Mouse (Mus musculus): ENCODE measurements around the gene Fbxl17. TPM values are rescaled to one million over a fixed set of nuclear protein-coding genes. Genes with fewer than 3 reads are reported as not detected.

The Fbxl17 gene
- total RNA-seq, 2 experiments from 2014 or later, result 28.5 to 29.5 TPM

DNA sequence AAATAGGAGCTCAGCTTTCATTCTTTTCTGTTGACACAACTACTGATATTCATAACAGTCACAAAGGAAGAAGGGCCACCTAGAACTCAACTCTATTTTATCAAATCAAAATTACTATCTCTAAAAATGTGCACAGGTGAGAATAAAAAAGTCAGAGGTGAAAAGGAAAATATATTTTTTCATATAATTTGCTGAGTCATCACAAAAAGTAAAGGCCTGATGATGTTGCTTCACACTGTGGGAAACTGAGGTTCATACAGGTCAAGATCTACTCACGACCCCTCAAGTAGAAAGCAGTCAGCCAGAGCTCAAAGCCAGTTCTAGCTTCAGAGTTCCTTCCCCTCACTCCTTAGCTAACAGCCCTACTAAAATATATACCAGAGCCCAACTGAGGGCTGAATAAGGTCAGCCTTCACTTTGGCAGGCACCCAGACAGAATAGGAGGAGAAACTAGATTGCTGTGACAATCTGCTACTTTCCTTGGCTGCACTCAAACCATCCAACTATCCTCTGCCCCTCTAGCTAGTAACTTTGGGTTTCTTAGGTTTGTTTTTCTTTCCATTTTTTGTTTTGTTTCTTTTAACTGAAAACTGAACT, 210.4 kb downstream of the Fbxl17 start:
- peak; percentile 30 to 71 for DNase-seq
- intact Hi-C loops (cut with DNase I), result no loop called here

DNA sequence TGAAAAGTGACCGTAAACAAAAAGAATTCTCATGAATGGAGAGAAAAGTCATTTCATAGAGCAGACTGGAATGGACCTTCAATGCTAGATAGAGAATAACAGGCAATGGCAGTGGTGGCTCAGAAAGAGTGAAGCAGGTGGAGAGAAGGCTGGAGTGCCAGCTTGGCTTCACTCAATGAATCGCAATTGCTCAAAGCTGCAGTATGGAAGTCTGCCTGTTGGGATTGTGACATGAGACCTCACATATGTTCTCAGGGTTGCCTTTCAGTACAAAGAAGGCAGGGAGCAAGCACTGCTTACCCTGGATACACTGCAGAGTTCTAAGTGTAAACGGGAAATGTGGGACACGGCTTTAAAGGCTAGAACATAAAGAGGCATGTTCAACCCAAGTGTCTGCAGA, 211.0 kb downstream of the Fbxl17 start:
- DNase-seq, result no peak
- intact Hi-C loops (cut with DNase I), result no loop called here

DNA sequence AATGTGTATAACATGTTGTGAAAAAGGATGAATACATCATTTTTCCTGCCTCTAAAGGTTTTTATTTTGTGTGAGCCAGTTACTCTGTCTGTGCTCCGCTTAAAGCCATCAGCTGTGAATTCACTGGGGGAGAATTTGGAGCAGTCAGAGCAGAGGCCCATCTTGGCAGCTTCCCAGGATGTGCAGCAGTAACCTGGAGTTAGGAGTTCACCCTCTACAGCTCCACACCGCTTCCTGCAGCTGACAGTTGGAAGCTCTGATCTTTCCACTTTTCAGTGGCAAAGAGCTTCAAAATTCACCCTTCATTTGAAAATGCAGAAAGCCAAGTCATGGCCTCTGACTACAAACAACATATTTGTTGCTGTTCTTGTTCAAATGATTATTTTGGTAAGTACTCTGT, 212.4 kb downstream of the Fbxl17 start:
- DNase-seq, result peak; percentile 58 to 74
- intact Hi-C loops (cut with DNase I), result no loop called here

DNA sequence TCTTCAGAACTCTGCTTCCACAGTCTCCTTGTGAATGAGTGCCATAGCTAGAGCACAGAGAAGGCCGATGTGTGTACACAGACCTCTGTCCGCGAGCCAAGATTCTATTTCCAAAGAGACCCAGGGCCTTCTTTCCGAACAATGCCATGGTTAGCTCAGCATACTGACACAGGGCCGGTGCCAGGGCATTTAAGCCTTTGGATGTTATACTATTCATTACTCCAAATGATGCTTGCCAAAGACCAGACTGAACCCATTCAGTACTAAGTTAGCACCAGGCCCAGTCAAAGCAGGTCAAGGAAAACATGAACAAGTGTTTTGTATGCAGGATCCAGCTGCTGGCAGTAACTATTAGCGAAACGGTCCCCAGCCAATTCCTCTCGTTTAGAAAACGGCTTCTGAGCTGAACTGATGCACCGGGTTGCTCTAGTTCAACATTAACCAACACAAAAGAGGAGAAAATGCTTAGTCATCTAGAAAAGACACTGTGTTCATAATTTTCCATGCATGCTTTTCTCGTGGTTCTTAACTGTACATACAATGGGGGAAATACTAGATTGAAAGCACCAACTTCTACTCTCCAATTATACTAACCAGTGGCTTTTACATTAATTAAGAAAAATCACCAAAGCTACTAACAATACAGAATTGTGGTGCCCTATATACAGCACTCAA, 214.4 kb downstream of the Fbxl17 start:
- DNase-seq, result peak; percentile 15 to 35
- intact Hi-C loops (cut with DNase I), result no loop called here

DNA sequence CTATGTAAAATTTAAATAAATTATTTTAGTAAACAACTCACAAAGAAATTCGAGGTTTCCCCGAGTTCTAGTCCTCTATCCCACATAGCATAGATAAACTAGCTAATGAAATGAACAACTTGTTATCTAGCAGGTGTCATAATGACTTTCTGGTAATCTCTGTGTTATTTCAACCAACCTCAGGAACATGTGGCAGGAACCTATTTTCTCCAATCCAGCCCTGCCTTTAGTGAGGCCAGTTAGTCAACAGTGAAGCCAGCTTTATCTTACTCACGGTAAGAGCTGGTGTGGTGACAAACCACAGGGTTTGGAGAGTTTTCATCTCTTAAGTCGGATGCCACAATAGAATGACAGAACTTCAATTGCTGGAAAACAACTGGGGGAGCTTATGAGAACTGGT, 215.7 kb downstream of the Fbxl17 start:
- intact Hi-C loops (cut with DNase I), result no loop called here
- DNase-seq, result no peak

DNA sequence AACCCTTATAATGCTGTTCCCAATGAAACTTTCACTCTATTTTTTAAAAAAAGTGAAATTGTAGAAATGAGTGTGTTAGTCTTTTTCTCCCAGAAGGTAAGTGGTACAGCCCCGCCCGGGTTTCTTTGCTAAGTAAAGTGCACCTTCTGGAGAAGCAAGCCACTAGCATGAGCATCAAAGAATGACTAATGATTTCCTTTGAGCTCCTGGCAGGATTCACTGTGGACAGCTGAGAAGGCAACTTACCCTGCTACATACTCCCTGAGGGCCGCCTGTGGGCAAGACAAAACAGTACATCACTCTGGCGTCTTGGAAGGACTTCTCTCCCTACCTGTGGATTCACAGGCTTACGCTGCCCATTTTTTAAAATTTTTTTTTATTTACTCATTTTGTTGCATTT, 217.8 kb downstream of the Fbxl17 start:
- DNase-seq, result no peak
- intact Hi-C loops (cut with DNase I), result no loop called here

DNA sequence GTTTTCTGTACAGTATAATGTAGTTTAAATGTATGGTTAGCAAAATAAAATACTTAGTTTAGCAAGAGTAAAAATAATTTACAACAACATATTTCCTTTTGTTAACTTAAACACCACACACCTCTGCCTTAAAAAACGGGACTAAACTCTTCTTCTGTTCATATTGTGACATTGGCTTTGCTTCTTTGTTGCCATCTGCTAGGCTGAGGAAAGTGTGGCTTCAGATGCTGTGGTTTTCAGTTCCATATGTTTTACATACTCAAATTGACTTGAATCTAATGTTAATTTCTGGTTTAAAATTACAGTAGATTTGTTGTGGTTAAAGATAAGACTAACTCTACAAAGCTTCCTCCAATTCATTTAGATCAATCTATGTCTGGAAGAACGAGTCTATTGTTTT, 218.8 kb downstream of the Fbxl17 start:
- no peak for DNase-seq
- intact Hi-C loops (cut with DNase I), result no loop called here

DNA sequence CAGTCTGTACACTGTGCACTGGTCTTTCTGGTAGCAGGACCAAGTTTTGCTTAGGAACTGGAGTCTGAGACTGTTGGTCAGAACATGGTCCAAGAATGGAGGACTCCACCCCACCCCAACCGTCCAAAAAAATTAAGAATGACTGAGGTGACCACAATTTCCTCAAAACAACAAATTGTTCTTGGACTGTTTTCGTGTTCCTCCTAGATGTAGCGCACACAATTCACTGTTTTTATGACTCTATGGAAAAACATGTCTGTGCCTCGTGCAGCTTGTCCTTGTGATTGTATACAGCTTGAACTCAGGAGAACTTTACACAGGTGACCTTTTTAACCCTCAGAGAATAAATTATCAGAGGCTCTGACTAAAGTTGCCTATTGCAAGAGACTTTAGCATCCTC, 220.7 kb downstream of the Fbxl17 start:
- no peak for DNase-seq
- intact Hi-C loops (cut with DNase I), result no loop called here

DNA sequence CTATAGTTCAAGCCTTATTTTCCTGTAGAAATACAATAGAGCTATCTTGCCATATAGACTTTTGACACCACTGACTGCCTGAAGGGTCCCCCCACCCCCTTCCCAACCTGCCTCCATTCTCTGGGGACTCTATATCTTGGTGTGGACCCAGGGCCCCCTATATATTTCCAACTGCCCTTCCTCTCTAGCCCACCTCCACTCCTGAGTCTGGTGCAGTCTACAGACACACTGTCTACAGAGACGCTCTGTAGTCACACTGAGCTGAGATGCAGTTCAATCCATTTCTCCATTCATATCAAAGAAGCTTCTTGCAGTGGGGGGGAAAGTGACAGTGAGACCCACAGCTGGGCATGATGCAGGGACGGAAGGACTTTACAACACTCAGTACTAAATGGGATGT, 226.5 kb downstream of the Fbxl17 start:
- no peak for DNase-seq
- intact Hi-C loops (cut with DNase I), result no loop called here

DNA sequence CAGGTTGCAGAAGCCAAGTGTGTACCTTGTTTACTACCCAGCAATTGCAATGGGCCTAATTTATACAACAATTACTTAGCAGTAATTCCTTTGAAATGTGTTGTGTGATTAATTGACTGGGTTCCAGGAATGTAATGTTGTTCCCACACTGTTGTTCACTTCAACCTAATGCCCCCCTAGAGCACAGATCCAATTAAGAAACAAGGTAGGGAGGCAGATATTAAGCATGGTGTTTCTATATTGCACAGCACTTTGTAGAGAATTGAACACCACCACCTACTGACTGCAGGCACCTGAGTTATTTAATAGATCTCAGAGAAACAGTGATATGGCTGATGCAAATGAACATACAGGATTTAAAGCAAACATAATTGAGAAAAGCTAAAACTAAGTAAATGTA, 226.9 kb downstream of the Fbxl17 start:
- intact Hi-C loops (cut with DNase I), result no loop called here
- no peak for DNase-seq

DNA sequence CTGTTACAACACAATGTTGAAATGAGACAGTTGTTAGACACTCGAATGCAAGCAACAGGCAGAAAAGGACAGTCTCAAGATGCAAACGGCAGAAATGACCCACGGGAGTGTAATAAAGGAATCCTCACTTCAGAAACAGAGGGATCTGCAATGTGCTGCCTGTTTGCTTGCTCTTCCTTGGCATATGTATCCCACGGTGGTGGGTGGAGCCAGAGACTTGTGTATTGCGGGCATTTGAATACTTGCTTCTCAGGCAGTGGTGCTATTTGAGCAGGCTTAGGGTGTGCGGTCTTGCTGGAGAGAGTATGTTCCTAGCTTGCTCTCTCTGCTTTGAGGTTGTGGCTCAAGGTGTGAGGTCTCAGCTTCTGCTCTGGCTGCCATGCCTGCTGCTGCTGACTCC, 228.8 kb downstream of the Fbxl17 start:
- no peak for DNase-seq
- intact Hi-C loops (cut with DNase I), result no loop called here

DNA sequence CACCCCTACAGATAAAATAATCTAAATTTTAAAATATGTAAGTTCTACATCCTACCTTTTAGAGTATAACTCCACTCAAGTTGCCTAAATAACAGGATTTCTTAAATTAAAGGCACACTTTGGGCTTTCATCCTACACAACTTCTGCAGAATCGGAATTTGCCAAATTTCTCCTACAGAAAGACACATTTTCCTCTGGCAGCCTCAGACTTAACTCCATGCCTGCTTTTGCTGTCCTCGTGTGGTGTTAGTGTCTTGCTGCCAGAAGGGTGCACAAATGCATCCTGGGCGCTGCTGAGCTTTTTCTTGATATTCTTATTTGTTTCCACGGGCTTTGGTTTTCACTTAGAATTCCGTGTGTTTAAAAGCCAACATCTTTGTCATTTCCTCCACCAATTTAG, 229.3 kb downstream of the Fbxl17 start:
- no peak for DNase-seq
- intact Hi-C loops (cut with DNase I), result no loop called here

DNA sequence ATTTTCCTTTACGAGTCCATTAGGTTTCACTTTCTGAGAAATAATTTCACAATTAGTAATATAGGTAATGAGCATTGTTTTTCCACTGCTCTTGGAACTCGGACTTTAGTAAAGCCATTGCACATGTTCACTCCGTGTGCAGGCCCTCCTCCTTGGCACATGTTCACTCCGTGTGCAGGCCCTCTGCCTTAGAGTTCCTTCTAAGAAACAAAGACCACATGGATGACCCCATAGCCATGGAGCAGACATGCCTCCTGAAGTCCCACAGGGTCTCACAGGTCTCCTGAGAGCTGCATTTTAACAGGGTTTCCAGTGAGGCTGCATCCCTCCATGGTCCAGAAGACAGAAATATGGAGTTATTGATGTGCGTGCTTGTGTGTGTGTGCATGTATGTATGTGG, 237.1 kb downstream of the Fbxl17 start:
- DNase-seq, result no peak
- intact Hi-C loops (cut with DNase I), result no loop called here

DNA sequence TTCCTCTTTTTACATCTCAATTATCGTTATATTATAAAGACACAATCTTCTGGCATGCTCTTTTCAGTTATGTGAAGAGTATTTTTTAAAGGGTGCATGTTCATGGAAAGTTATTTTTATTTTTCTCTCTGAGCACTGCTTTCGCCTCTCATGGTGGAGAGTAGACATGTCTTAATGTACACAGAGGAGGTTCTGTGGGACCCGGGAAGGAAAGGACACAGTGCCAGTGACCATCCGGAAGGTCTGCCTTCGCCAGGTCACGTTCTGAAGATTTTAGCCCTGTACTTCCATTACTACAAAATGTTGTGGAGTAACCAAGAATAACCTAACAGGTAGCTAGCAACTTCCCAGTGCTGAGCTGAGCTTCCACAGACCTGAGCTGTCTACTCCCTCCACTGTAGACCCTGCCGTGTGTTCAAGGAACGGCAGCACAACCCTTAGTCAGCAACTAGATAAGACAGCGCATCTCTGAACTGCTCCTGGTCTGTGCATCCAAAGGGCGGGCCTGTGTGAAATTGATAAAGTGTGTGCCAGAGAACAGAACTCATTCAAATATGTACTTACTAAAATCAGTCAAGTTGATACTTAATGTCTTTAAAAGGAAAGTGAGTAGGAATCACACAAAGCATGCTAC, 238.2 kb downstream of the Fbxl17 start:
- no peak for DNase-seq
- intact Hi-C loops (cut with DNase I), result no loop called here

DNA sequence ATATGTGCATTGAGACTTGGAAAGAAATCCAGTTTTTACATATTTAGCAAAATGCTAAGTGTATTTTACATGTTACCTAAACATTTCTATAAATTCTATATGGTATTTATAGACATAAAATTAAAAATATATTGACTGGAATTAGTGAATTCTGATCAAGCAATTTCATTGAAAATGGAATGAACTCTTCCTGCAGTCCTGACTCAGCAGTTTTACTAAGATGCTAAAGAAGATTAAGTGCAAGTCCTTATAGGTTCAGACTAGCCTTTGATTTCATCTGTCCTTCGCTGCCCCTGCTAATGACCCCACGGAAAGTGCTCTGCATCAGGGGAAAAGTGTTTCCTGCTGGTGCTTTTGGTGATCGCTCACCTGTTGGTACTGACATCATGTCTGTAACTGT, 240.7 kb downstream of the Fbxl17 start:
- no peak for DNase-seq
- intact Hi-C loops (cut with DNase I), result no loop called here

DNA sequence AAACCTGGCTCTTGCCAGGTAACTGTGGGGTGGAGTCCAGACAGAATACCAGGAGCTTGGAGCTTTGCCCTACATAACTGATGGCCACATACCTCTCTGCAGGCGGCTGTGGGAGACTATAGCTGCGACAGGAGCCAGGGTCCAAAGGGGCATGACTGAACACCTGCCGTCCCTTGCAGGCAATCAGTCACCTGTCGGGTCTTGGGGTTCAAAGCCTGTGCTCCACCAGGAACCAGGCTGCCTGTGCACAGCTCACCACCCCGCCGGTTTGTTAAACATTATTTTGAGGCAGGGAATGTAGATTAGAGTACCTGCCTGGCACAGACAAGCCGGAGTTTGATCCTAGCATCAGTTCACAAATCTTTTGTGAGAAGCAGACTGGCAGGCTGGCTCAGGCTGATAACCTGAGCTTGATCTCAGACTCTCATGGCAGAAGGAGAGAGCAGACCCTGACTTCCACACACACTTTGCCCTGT, 253.6 kb downstream of the Fbxl17 start:
- intact Hi-C loops (cut with DNase I), result no loop called here
- no peak for DNase-seq

DNA sequence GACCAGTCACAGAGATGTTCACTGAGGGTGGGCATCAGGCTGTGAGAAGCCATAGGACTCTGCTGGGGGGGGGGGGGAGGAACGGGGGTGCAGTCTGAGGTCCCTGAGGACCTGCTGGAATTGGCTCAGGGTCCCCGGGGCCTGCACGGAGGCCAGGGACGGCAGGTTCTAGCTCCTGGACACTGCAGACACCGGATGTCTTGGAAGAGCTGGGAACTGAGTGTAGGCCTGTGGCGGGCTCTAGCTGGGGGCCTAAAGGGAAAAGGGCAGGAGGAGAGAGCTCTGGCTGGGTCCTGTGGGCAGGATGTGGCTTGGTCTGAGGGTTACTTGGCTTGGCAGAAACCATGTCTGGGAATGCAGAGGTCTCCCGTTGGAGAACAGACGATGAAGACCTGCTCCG, 254.3 kb downstream of the Fbxl17 start:
- intact Hi-C loops (cut with DNase I), result no loop called here
- no peak for DNase-seq

DNA sequence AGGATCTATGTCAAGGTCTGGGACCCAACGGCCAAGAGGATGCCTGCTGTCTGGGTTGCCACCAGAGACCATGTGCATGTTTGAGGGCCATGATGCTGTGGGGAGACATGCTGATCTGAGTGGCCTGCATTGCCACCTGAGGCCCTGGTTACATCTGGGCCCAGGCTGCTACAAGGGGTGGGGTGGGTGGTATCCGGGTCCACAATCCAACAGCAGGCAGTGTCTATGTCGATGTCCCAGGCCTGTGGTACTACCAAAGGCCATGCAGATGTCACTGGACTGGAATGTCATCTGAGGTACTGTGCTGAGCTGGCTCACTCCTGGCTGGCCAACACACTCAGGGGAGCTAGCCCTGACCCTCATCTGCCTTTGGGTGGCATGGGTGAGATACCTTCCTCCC, 257.1 kb downstream of the Fbxl17 start:
- intact Hi-C loops (cut with DNase I), result no loop called here
- DNase-seq, result no peak

DNA sequence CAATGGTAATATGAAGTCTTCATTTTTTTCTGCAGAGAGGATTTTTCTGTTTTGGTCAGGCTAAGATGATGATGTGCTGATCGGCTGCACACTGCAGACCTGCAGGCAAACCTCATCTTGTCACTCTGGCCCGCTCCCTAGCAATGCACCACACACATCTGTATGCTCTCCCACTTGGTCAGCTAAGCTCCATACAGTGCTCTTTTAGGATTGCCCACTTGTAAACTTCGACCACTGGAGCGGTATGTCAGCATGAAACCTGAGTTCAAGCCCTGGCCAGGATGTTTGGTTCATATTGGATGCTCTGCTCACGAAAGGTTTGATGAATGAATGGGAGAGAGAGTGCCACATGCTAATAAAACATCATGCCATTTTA, 259.1 kb downstream of the Fbxl17 start:
- DNase-seq, result no peak

DNA sequence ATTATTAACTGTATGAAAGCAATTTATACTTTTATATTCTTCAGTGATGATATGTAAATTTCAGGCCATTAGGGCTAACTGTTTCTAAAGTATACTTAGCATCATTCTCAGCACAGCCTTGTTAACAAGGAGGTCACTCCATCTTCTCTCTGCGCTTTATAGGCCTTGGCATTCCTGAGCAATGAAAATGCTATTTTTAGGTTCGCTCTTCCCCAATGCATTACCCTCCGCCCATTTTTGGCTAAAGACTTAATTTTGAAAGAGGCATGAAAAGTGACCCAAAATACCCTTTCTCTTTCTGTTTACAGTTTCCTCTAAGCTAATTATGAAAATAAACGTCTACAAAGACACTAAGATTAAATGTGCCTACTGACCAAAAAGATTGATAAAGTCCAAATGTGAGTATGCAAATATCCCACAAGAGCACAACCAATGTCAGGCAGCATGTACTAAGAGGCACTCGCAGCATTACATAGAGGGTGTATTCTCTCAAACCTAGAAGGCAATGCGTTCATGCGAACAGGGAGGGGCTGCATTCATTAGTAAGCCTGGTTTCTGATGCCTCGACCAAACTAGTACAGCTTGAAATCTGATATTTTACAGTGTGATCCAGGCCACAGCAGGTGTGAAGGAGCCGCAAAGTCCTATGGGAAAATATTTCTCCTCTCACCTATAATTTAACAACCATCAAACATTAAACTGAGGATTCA, 259.6 kb downstream of the Fbxl17 start:
- no peak for DNase-seq
- intact Hi-C loops (cut with DNase I), result no loop called here

More for the DNA sequence above, 259.1 kb downstream of the Fbxl17 start:
- intact Hi-C loops (cut with DNase I), result no loop called here

DNA sequence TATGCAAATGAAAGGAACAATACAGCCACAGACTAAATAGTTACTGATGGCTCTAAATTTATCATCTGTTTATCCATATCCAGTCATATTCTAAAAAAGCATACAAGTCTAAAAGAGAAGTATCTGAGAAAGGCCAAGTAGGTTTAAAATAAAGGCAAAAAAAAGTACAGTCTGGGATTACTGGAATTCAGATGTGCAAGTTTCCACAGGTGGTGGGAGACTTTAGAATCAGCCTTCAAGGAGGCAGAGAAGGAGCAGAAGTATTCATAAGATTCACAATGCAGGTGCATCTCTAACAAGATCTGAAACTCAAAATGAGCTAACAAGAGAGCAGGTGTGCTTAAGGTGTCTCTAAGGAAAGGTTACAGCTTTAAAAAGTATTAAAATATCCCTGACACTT, 263.0 kb downstream of the Fbxl17 start:
- intact Hi-C loops (cut with DNase I), result no loop called here
- DNase-seq, result no peak

DNA sequence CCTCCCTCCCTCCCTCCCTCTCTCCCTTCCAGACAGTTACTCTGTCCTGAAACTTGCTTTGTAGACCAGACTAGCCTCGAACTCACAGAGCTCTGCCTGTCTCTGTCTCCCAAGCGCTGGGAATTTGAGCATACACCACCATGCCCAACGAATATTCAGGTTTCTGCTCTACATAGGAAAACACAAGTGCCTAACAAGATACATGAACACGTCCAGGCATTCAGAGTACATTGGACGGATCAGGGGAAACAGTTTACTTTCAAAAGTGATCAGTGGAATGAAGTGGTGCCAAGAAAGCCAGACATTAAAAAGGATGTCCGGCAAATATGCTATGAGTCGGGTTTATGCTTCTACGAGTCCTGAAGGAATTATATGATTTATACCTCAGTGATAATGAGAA, 263.6 kb downstream of the Fbxl17 start:
- no peak for DNase-seq
- intact Hi-C loops (cut with DNase I), result no loop called here
